Mouse (Mus musculus) heart, adult 8-10 months (tissue): Measurements from ENCODE around the gene Rnf113a2. TPM values are rescaled to one million over a fixed set of nuclear protein-coding genes. Genes with fewer than 3 reads are reported as not detected.

Experiments used
- DNase-seq: peaks from one replicate; pipeline ENCODE4 v3.0.0; 2022; ENCODE audit warnings: low spot score
- total RNA-seq, 4 experiments: library from RNA; stranded (reverse); gene quantifications; 2 replicates each; pipeline ENCODE4 v1.2.4; 2022

The Rnf113a2 gene
- total RNA-seq, result 10 to 100 TPM in 2 of 4 experiments, 1 to 10 TPM in 2; 9.4 to 12.7 (median 11.1) TPM

GRCm38 (mm10) chr12:84416834-84417604 is at the start of gene Rnf113a2:
Gene Rnf113a2, plus strand, starts transcription at chr12:84417196.
- peak; percentile 64 for DNase-seq

GRCm38 (mm10) chr12:84371647-84372046 is 45.3 kb upstream of the Rnf113a2 start:
- DNase-seq, result no peak

GRCm38 (mm10) chr12:84373831-84374481 is 43.0 kb upstream of the Rnf113a2 start:
- DNase-seq, result no peak

GRCm38 (mm10) chr12:84382369-84382768 is 34.6 kb upstream of the Rnf113a2 start:
- no peak for DNase-seq

- peak; percentile 59 for DNase-seq
These were observed 32.3 kb upstream of the Rnf113a2 start for GRCm38 (mm10) chr12:84384644-84385081.

GRCm38 (mm10) chr12:84385408-84385807 is 31.6 kb upstream of the Rnf113a2 start:
- DNase-seq, result no peak

- no peak for DNase-seq
These were observed 28.9 kb upstream of the Rnf113a2 start for GRCm38 (mm10) chr12:84388097-84388496.

GRCm38 (mm10) chr12:84388774-84389400 is 28.1 kb upstream of the Rnf113a2 start:
- peak; percentile 30 for DNase-seq

- DNase-seq, result no peak
These were observed 26.7 kb upstream of the Rnf113a2 start for GRCm38 (mm10) chr12:84390336-84390735.

GRCm38 (mm10) chr12:84392681-84393080 is 24.3 kb upstream of the Rnf113a2 start:
- DNase-seq, result no peak

- no peak for DNase-seq
These were observed 23.1 kb upstream of the Rnf113a2 start for GRCm38 (mm10) chr12:84393847-84394246.

GRCm38 (mm10) chr12:84396947-84397679 is 19.9 kb upstream of the Rnf113a2 start:
- DNase-seq, result no peak

GRCm38 (mm10) chr12:84397685-84398084 is 19.3 kb upstream of the Rnf113a2 start:
- no peak for DNase-seq

- DNase-seq, result no peak
These were observed 18.4 kb upstream of the Rnf113a2 start for GRCm38 (mm10) chr12:84398629-84399028.

- DNase-seq, result no peak
These were observed 17.9 kb upstream of the Rnf113a2 start for GRCm38 (mm10) chr12:84399135-84399534.

GRCm38 (mm10) chr12:84399663-84400062 is 17.3 kb upstream of the Rnf113a2 start:
- DNase-seq, result no peak

- DNase-seq, result no peak
These were observed 16.9 kb upstream of the Rnf113a2 start for GRCm38 (mm10) chr12:84400068-84400467.

- no peak for DNase-seq
These were observed 16.3 kb upstream of the Rnf113a2 start for GRCm38 (mm10) chr12:84400653-84401052.

- DNase-seq, result no peak
These were observed 14.1 kb upstream of the Rnf113a2 start for GRCm38 (mm10) chr12:84402923-84403322.

- no peak for DNase-seq
These were observed 12.5 kb upstream of the Rnf113a2 start for GRCm38 (mm10) chr12:84404541-84404940.

GRCm38 (mm10) chr12:84407259-84407658 is 9.7 kb upstream of the Rnf113a2 start:
- no peak for DNase-seq
